Mouse (Mus musculus): ENCODE measurements around the gene Htr5a. TPM values are rescaled to one million over a fixed set of nuclear protein-coding genes. Genes with fewer than 3 reads are reported as not detected.

The Htr5a gene
- polyA plus RNA-seq, 1 experiment from 2014 or later = not detected

- no peak overlapping the region for H3K4me2 ChIP-seq
- 53% methylated on average over 5 of the region's 5 CpGs for WGBS (ENCODE audit: insufficient replicate concordance)
- ATAC-seq (ENCODE audit: insufficient read depth) = no peak
- no peak overlapping the region for H3K27ac ChIP-seq (replicated peaks)
- H3K4me3 ChIP-seq (replicated peaks) = no peak overlapping the region
- H3K4me1 ChIP-seq (replicated peaks) = no peaks in the 10 kb centered on the region
- no peaks in the 10 kb centered on the region for H3K36me3 ChIP-seq (replicated peaks)
- H3K27me3 ChIP-seq = peaks cover 13% of the 10 kb centered on the region
- no peak overlapping the region for H3K9ac ChIP-seq
- no peaks in the 10 kb centered on the region for H3K9me3 ChIP-seq (replicated peaks)
Measured at GRCm38 (mm10) chr5:27846979-27847378, 5.0 kb downstream of the Htr5a start.

- Histone ChIP-seq H3K27me3 (no peaks in the 10 kb centered on the region), H3K4me2 (no peak overlapping the region), H3K36me3 (replicated peaks) (no peaks in the 10 kb centered on the region), H3K9me3 (replicated peaks) (no peaks in the 10 kb centered on the region), H3K4me3 (replicated peaks) (no peak overlapping the region), H3K9ac (no peak overlapping the region), H3K4me1 (replicated peaks) (no peaks in the 10 kb centered on the region), H3K27ac (replicated peaks) (no peak overlapping the region)
- no peak for ATAC-seq (ENCODE audit: insufficient read depth)
- 49% methylated on average over 1 of the region's 1 CpGs for WGBS (ENCODE audit: insufficient replicate concordance)
Measured at GRCm38 (mm10) chr5:27854290-27854689, 12.3 kb downstream of the Htr5a start.

- ATAC-seq (ENCODE audit: insufficient read depth) = no peak
- Histone ChIP-seq H3K4me1 (replicated peaks) (no peaks in the 10 kb centered on the region), H3K9ac (no peak overlapping the region), H3K9me3 (replicated peaks) (no peaks in the 10 kb centered on the region), H3K27ac (replicated peaks) (no peak overlapping the region), H3K27me3 (no peaks in the 10 kb centered on the region), H3K36me3 (replicated peaks) (no peaks in the 10 kb centered on the region), H3K4me2 (no peak overlapping the region), H3K4me3 (replicated peaks) (no peak overlapping the region)
- 46% methylated on average over 2 of the region's 2 CpGs for WGBS (ENCODE audit: insufficient replicate concordance)
Measured at GRCm38 (mm10) chr5:27855726-27856125, 13.8 kb downstream of the Htr5a start.

- 54% methylated on average over 8 of the region's 8 CpGs for WGBS (ENCODE audit: insufficient replicate concordance)
- H3K4me2 ChIP-seq = no peak overlapping the region
- H3K4me1 ChIP-seq (replicated peaks) = no peaks in the 10 kb centered on the region
- H3K9me3 ChIP-seq (replicated peaks) = no peaks in the 10 kb centered on the region
- no peak for ATAC-seq (ENCODE audit: insufficient read depth)
- no peaks in the 10 kb centered on the region for H3K36me3 ChIP-seq (replicated peaks)
- H3K4me3 ChIP-seq (replicated peaks) = no peak overlapping the region
- H3K9ac ChIP-seq = no peak overlapping the region
- H3K27me3 ChIP-seq = no peaks in the 10 kb centered on the region
- no peak overlapping the region for H3K27ac ChIP-seq (replicated peaks)
Measured at GRCm38 (mm10) chr5:27873240-27874082, 31.5 kb downstream of the Htr5a start.

GRCm38 (mm10) chr5:27874211-27874610 lies 32.3 kb downstream of the Htr5a start:
- WGBS (ENCODE audit: insufficient replicate concordance) = 54% methylated on average over 5 of the region's 5 CpGs
- Histone ChIP-seq H3K9me3 (replicated peaks) (no peaks in the 10 kb centered on the region), H3K4me1 (replicated peaks) (no peaks in the 10 kb centered on the region), H3K36me3 (replicated peaks) (no peaks in the 10 kb centered on the region), H3K4me3 (replicated peaks) (no peak overlapping the region), H3K27ac (replicated peaks) (no peak overlapping the region), H3K27me3 (no peaks in the 10 kb centered on the region), H3K9ac (no peak overlapping the region), H3K4me2 (no peak overlapping the region)
- no peak for ATAC-seq (ENCODE audit: insufficient read depth)

- Histone ChIP-seq H3K9ac (no peak overlapping the region), H3K27me3 (no peaks in the 10 kb centered on the region), H3K27ac (replicated peaks) (no peak overlapping the region), H3K4me1 (replicated peaks) (no peaks in the 10 kb centered on the region), H3K36me3 (replicated peaks) (no peaks in the 10 kb centered on the region), H3K4me2 (no peak overlapping the region), H3K9me3 (replicated peaks) (no peaks in the 10 kb centered on the region), H3K4me3 (replicated peaks) (no peak overlapping the region)
- no peak for ATAC-seq (ENCODE audit: insufficient read depth)
- 35% methylated on average over 4 of the region's 4 CpGs for WGBS (ENCODE audit: insufficient replicate concordance)
Measured at GRCm38 (mm10) chr5:27875341-27876105, 33.6 kb downstream of the Htr5a start.

GRCm38 (mm10) chr5:27878356-27878755 lies 36.4 kb downstream of the Htr5a start:
- WGBS (ENCODE audit: insufficient replicate concordance) = 57% methylated on average over 5 of the region's 5 CpGs
- Histone ChIP-seq H3K9ac (no peak overlapping the region), H3K4me1 (replicated peaks) (no peaks in the 10 kb centered on the region), H3K36me3 (replicated peaks) (no peaks in the 10 kb centered on the region), H3K27ac (replicated peaks) (no peak overlapping the region), H3K4me3 (replicated peaks) (no peak overlapping the region), H3K27me3 (no peaks in the 10 kb centered on the region), H3K9me3 (replicated peaks) (no peaks in the 10 kb centered on the region), H3K4me2 (no peak overlapping the region)
- no peak for ATAC-seq (ENCODE audit: insufficient read depth)

GRCm38 (mm10) chr5:27879726-27880125 lies 37.8 kb downstream of the Htr5a start:
- Histone ChIP-seq H3K27ac (replicated peaks) (no peak overlapping the region), H3K9ac (no peak overlapping the region), H3K4me1 (replicated peaks) (no peaks in the 10 kb centered on the region), H3K9me3 (replicated peaks) (no peaks in the 10 kb centered on the region), H3K36me3 (replicated peaks) (no peaks in the 10 kb centered on the region), H3K27me3 (no peaks in the 10 kb centered on the region), H3K4me3 (replicated peaks) (no peak overlapping the region), H3K4me2 (no peak overlapping the region)
- WGBS (ENCODE audit: insufficient replicate concordance) = 65% methylated on average over 3 of the region's 3 CpGs
- ATAC-seq (ENCODE audit: insufficient read depth) = no peak

GRCm38 (mm10) chr5:27880329-27881036 lies 38.5 kb downstream of the Htr5a start:
- Histone ChIP-seq H3K27ac (replicated peaks) (no peak overlapping the region), H3K4me2 (no peak overlapping the region), H3K4me3 (replicated peaks) (no peak overlapping the region), H3K4me1 (replicated peaks) (no peaks in the 10 kb centered on the region), H3K9me3 (replicated peaks) (no peaks in the 10 kb centered on the region), H3K36me3 (replicated peaks) (no peaks in the 10 kb centered on the region), H3K27me3 (no peaks in the 10 kb centered on the region), H3K9ac (no peak overlapping the region)
- no peak for ATAC-seq (ENCODE audit: insufficient read depth)
- WGBS (ENCODE audit: insufficient replicate concordance) = 35% methylated on average over 3 of the region's 3 CpGs

- no peaks in the 10 kb centered on the region for H3K36me3 ChIP-seq (replicated peaks)
- 49% methylated on average over 2 of the region's 2 CpGs for WGBS (ENCODE audit: insufficient replicate concordance)
- no peaks in the 10 kb centered on the region for H3K27me3 ChIP-seq
- H3K9ac ChIP-seq = no peak overlapping the region
- ATAC-seq (ENCODE audit: insufficient read depth) = no peak
- H3K4me1 ChIP-seq (replicated peaks) = no peaks in the 10 kb centered on the region
- H3K4me2 ChIP-seq = no peak overlapping the region
- no peak overlapping the region for H3K27ac ChIP-seq (replicated peaks)
- H3K4me3 ChIP-seq (replicated peaks) = no peak overlapping the region
- no peaks in the 10 kb centered on the region for H3K9me3 ChIP-seq (replicated peaks)
Measured at GRCm38 (mm10) chr5:27881261-27881660, 39.3 kb downstream of the Htr5a start.

- no peak overlapping the region for H3K4me3 ChIP-seq (replicated peaks)
- no peaks in the 10 kb centered on the region for H3K27me3 ChIP-seq
- no peak overlapping the region for H3K4me2 ChIP-seq
- H3K36me3 ChIP-seq (replicated peaks) = no peaks in the 10 kb centered on the region
- WGBS (ENCODE audit: insufficient replicate concordance) = 67% methylated on average over 3 of the region's 3 CpGs
- H3K9ac ChIP-seq = no peak overlapping the region
- H3K9me3 ChIP-seq (replicated peaks) = no peaks in the 10 kb centered on the region
- no peaks in the 10 kb centered on the region for H3K4me1 ChIP-seq (replicated peaks)
- no peak for ATAC-seq (ENCODE audit: insufficient read depth)
- no peak overlapping the region for H3K27ac ChIP-seq (replicated peaks)
Measured at GRCm38 (mm10) chr5:27888080-27888479, 46.1 kb downstream of the Htr5a start.
